In genomic region chr19:3765221-3765820, GRCm38 (mm10) we compare ENCODE assay signal across 19 mouse cellular contexts. TPM values are rescaled to one million over a fixed set of nuclear protein-coding genes. Genes with fewer than 3 reads are reported as not detected.
DNase-seq lines count a peak whose midpoint lies in the region; ATAC-seq and TF ChIP-seq lines count a peak whose summit lies in the region.
"Had no signal": no experiment of that assay in that cellular context is flagged by ENCODE, and none has a peak within 500 bp of the region (broad histone marks: within the 10 kb centered on the region; RNA-seq: fewer than 3 reads in every experiment).

No protein-coding gene starts in this region.

- no peak overlapping the region for H3K9ac ChIP-seq in forebrain, postnatal 0 days
- H3K9ac ChIP-seq: liver, embryonic 14.5 days; lung, embryonic 15.5 days had no signal

- no peak for ATAC-seq in forebrain, postnatal 0 days
- ATAC-seq: hindbrain, postnatal 0 days; intestine, postnatal 0 days had no signal

- WGBS in forebrain, postnatal 0 days: 87% methylated on average over 4 of the region's 4 CpGs

- no peaks in the 10 kb centered on the region for H3K36me3 ChIP-seq in forebrain, postnatal 0 days (ENCODE audit: insufficient read depth)
- H3K36me3 ChIP-seq: lung, embryonic 15.5 days had no signal

- no peaks in the 10 kb centered on the region for H3K9me3 ChIP-seq in forebrain, postnatal 0 days (ENCODE audit: low read length)
- H3K9me3 ChIP-seq: lung, embryonic 15.5 days had no signal

- no peak overlapping the region for H3K4me2 ChIP-seq in forebrain, postnatal 0 days (ENCODE audit: low read depth)
- H3K4me2 ChIP-seq: lung, embryonic 15.5 days had no signal

- H3K27me3 ChIP-seq in forebrain, postnatal 0 days (ENCODE audit: insufficient read depth, low read length): no peaks in the 10 kb centered on the region
- H3K27me3 ChIP-seq: lung, embryonic 15.5 days had no signal

- no peak overlapping the region for H3K27ac ChIP-seq in forebrain, postnatal 0 days (ENCODE audit: low read depth, low read length)
- H3K27ac ChIP-seq: hindbrain, embryonic 10.5 days; hindbrain, postnatal 0 days; kidney, postnatal 0 days; liver, embryonic 14.5 days; lung, embryonic 15.5 days had no signal

- no peak overlapping the region for H3K4me3 ChIP-seq in forebrain, postnatal 0 days (ENCODE audit: low read depth, low read length)
- H3K4me3 ChIP-seq: hindbrain, embryonic 10.5 days; lung, embryonic 15.5 days had no signal

- H3K4me1 ChIP-seq in forebrain, postnatal 0 days (ENCODE audit: insufficient read depth): peaks cover 21% of the 10 kb centered on the region

- DNase-seq in adrenal gland, postnatal 14 days: peak; percentile 21
- DNase-seq in adrenal gland, adult (ENCODE audit: inconsistent age in 2 of 2, low spot score in 1 of 2): no peak
- DNase-seq in 3134 (ENCODE audit: extremely low read depth, insufficient read length, low spot score): peak; percentile 73
- DNase-seq in brain, adult 2 months (ENCODE audit: low read depth, low spot score): peak; percentile 41
- DNase-seq in cerebellum, postnatal 14 days: peak; percentile 38 to 61
- no peak for DNase-seq in adipocyte (ENCODE audit: low spot score)
- DNase-seq in forebrain, postnatal 0 days: no peak
- DNase-seq in urinary bladder, postnatal 36 days (ENCODE audit: low spot score in 2 of 2): no peak
- DNase-seq: gastrocnemius, postnatal 10 days; heart, adult 18-20 months; lung, postnatal 4 days; right cerebral cortex, adult 18-20 months; thymus, postnatal 14 days had no signal

- no peak for TF ChIP-seq CTCF in forebrain, postnatal 0 days (IDR thresholded peaks at IDR 0.05; ENCODE audit: low read depth)

RNA-seq across cellular contexts. Expression of gene Kmt5b, which starts 1.9 kb away (rescaled TPM):
- total RNA-seq in adrenal gland, postnatal 14 days (2021): 63.2 and 63.9 TPM in 2 replicates
- 80.7 and 103 TPM in 2 replicates for total RNA-seq in forebrain, postnatal 0 days (2014; rRNA removed)
- polyA plus RNA-seq in forebrain, postnatal 0 days (2015; fragmentation: Nextera tagmentation; extraction: Ambion mirVana): 24.3 and 38.1 TPM in 2 replicates

RNA-seq across cellular contexts. Expression of gene 1810055G02Rik, which starts 57.2 kb away (rescaled TPM):
- 29.2 and 33.7 TPM in 2 replicates for total RNA-seq in adrenal gland, postnatal 14 days (2021)
- 33.6 and 37.2 TPM in 2 replicates for total RNA-seq in forebrain, postnatal 0 days (2014; rRNA removed)
- 38.4 and 39.0 TPM in 2 replicates for polyA plus RNA-seq in forebrain, postnatal 0 days (2015; fragmentation: Nextera tagmentation; extraction: Ambion mirVana)

Comparison
In these comparisons a context has a peak if more than half of its experiments do, and no peak if none do; other contexts are left out.
1. DNase-seq: peak in adrenal gland, postnatal 14 days (single experiment), 3134 (single experiment), brain, adult 2 months (single experiment) and cerebellum, postnatal 14 days (2 of 2); none in adrenal gland, adult (0 of 2), adipocyte (single experiment), forebrain, postnatal 0 days (single experiment) and urinary bladder, postnatal 36 days (0 of 2).